Mouse (Mus musculus) kidney, postnatal 14 days (tissue): Measurements from ENCODE around the gene Htt.

Experiments
- DNase-seq: peaks from one replicate; pipeline ENCODE4 v3.0.0; 2022; ENCODE audit warnings: mixed read lengths

Htt gene

DNA sequence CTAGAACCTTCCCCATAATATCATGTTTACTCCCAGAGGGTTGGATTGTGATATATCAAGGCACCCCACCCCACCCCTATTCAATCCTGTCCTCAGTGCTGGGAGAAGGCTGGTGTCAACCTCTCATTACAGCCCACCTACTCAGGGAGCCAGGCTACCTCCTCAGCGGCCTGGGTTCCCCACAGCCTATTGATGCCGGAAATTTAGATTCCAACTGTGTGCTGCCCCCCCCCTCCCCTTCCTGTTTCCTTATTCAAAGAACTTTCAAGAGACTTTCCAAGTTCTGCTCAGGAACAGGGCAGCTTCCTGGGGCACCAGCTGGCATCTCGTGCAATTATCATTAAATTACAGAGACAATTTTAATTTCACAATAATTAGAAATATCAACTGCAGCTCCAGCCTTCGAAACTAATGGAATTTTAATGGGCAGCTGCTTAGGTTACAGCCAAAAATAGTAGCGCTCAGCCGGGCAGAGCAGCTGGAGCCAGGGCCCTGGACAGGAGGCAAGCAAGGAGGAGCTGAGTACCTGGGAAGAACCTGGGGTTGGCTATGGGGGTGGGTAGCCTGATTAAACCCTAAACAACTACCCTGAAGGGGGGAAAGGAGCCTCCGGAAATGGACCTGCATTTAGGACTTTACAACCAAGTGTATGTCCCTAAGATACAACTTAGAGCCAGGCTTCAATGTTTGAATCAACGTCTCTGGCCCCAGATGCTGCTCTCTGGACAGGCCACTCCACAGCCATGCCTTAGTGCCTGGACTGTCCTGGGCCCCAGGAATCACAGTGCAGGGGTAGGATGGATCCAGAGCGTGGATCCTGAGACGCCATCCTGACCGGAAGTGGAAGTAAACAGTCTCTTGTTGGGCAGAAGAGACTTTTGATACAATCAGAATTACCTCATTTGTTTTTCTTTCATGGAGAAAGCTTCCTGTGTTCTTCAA lies 170.2 kb downstream of the Htt start:
- no peak for DNase-seq

DNA sequence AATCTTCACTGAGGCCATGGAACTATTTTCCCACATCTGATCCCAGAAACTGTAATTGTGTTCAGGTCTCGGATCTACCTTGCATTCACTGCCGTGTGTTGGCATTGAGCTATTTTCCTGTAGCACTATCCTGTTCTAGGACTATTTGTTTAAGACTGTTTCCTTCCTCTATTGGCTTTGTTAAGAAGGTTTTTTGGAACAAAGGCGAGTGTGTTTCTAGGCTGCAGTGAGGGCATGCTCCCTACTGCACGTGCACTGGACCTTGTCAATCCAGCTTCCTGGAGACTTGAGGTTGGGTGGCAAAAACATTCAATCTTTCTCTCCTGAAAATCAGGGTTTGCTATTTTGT lies 170.9 kb downstream of the Htt start:
- DNase-seq = no peak

DNA sequence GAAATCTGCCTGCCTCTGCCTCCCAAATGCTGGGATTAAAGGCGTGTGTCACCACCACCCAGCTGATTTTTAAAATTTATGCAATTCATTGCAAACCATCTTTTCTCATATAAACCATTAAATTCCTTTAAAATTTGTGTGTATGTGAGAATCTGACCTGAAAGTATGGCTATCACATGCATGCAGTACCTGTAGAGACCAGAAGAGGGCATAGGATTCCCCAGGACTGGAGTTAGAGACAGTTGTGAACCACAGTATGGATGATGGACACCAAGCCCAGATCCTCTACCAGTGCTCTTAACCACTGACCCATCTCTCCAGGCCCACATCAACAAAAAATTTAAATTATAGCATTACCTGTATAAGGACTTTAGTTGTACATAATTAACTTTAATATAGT lies 171.9 kb downstream of the Htt start:
- DNase-seq = no peak

DNA sequence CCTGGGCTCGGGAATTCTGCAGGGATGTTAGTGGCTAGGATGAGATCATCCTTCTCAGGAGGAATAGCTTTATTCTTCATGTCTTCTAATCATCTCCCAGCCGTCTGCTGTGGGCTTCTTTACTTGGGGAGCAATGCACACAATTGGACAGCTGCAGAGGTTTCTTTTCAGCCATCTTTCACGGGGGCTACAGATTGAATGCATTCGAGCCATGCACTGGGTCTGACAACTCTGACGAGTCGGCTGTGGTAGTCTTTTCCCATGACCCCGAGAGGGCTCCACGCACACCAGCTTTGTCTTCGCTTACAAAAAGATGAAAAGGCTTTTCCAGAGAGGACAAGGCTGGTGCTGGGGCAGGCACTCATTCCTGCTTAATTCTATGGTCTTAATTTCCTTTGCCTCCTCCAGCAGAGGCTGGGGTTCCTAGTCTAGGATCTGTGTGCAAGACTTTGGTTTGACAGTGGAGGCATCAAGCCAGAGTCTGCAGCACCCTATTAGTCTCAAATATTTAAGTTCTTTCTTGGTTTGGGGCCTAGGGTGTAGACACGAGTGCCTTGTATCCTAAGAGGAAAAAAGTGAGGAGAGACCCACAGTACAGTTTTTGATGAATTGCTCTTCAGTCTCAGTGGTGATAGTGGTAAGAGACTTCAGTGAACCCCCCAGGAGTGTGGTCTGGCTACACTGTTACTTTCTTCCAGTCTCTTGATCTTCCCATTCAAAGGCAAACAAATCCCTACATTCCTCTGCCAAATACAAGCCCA lies 180.3 kb downstream of the Htt start:
- no peak for DNase-seq

DNA sequence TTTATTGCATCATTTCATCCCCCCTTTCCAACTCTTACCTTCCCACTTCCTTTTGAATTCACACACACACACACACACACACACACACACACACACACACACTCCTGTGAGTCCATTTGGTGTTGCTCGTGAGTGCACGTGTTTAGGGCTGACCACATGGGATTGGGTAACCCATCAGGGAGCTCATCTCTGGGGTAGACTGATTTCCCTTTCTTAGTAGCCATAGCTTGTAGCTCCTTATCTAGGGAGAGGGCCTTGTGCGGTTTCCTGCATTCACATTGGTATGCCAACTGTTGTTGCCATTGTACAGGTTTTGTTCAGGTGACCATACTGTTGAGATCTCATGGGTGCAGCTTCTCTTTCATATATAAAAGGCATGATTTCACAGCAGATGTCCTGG lies 181.9 kb downstream of the Htt start:
- no peak for DNase-seq

DNA sequence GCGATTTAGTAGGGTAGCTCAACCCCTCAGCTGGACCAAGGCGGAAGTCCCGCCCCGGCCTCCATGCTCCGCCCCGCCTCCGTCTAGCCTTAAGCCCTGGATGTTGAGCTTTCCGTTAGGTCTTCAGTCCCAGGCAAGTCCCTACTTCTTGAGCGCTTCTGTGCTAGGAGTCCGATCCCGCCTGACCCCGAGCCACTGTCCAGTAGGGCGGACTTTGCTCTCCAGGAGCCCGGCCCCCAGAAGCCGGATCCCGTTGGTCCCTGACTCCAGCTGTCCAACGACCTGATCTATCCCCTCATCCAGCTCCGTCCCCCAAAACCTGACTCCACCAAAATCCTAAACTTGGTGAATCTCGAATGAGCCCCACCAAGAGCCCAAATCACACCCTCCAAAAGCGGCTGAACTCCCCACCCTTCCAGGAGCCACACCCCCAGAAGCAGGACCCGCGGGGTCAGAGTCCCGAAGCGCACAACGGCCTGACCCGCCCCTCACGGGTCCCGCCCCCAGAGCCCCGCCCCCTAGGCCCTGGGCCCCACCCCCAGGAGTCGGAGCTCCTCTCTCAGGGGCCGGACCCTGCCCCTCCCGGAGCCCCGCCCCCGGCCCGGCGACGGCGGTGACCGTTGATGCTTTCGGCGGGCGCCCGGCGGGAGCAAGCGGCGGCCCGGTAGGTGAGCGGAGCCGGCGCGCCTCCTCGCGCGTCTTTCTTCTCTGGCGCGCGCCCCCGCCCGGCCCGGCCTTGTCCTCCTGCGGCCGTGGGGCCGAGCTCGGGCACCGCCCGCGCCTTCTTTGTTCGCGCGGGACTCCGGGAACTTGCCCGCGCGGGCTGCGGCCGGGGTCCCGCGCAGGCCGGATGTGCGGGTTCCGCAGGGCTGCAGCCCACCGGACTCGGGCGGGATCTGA lies 187.6 kb downstream of the Htt start, which contains the start of gene Rgs12:
TSS of gene Rgs12 (plus strand) at position 585 of the 900 bp plus-strand sequence.
- peak; percentile 94 for DNase-seq

DNA sequence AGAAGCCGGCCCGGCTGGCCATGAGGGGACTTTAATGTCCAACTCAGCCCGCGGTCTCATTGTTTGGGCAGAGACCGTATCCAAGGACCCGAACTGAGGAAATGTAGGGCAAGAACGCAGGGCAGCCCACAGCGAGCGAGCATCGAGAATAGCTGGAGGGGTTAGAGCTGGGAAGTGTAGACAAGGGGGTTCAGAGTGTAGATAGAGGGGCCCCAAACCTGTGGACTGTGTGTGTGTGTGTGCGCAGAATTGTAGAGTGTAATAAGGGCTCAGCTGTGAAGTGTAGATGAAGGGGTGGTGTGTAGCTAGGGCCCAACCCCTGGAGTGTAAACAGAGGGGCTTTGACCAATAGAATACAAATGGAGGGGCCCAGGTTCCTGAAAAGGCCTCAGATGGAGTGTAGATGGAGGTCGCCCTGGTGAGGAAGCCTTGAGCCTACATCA lies 188.2 kb downstream of the Htt start:
- no peak for DNase-seq

DNA sequence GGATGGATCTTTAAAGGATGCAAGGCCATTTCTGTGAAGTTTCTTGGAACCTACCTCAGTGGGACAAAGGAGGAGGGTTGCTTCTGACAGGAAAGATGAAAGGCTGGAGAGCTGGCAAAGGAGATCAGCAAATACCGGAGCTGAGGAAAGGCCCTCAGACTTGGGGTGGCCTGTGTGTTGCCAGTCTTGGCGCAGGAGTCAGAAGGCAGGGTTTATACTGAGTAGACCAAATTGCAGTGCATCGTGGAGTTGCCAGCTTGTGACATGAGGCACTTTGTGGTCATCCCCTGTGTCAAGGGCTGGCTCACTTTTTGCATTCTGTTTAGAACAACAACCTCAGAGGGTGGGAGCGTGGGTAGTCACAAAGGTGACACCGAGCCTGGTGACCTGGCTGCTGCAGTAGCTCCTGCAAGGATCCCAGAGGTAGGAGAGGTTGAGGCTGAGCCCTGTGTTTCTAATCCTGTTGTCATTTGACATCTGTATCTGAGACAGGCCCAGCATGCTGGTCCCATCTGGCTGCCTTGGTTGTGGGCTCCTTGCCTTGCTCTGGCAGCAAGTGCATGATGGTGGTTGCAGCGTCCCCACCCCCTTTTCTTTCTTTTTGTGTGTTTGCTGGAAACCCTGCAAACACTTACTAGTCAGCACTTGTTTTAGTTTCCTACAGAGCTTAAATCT lies 189.1 kb downstream of the Htt start:
- no peak for DNase-seq

DNA sequence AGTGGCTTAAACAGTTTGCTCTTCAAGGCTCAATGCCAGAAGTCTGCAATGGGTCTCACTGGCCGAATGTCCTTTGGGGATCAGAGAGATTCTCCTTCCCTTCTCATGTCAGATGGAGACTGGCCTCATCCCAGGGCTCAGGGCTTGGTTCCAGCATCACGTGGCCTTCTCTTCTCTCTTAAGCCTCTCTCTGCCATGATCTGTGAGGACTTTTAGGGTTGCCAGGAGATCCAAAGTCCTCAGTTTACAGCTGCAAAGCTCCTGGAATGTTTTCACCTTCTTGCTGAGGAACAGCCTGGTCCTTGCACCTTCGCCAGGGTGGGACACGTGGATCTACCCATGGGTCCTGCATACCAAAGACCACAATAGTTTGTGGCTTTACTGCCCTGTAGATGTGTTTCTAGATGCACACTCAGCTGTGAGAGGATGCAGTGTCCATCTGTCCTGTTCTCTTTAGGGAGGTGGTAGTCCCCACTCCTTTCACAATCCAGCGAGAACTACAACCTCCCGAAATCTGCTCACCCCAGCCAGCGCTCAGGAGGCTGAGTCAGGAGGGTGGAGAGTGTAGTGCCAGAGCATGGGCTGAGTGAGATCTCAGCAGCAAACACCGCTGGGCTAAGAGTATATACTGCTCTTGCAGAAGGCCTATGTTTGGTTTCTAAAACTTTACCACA lies 189.8 kb downstream of the Htt start:
- no peak for DNase-seq

DNA sequence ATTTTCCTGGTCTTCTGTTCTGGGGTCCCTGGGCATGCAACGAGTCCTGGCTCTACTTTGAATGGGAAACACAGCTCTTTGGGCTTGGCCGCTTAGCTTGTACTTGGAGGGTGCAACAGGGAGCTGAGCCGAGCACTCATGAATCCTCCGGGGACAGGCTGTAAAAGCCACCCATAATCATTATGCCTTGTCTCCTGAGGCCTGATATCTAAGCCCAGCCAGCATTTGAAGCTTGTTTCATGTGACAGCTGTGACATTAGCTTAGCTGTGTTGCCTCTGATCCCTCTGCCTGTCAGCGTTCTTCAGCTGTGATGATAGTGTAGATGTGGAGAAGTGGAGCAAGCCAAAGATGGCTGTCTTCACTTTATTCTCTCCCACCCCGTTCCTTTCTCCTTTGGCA lies 193.0 kb downstream of the Htt start:
- DNase-seq = no peak

DNA sequence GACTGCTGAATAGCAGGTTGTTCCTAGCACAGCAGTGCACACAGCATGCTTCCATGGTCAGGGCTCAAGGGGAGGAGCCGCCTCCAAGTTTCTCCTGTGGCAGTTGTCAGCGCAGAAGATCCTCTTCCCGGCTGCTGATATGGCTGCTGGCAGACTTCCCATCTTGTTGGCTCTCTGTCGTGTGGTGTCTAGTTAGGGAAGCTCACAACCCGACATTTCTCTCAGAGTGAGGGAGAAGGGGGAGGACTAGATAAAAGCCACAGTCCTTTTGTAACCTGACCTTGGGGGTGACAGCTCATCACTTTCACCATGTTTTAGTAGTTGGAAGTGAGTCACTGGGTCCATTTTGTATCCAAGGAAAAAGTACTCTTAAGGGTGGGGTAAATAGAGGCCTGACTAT lies 194.1 kb downstream of the Htt start:
- peak; percentile 54 for DNase-seq

DNA sequence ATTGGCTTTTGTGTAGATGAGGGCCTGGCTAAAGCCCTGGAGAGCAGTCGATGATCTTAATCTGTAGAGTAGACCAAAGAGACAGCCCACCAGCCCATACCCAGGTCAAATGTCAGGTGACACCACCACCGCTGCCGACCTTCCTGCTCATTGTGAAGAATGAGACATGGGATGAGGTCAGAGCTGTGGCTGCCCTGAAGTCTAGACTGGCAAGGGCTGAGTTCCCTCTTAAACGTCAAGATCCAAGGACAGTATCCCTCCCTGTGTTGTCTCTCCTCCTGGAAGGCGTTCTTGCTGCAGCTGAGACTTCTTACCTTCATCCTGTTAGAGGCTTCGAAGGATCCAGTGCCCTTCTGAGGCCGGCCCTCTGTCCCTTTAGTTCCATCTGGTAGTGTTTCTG lies 194.6 kb downstream of the Htt start:
- no peak for DNase-seq

DNA sequence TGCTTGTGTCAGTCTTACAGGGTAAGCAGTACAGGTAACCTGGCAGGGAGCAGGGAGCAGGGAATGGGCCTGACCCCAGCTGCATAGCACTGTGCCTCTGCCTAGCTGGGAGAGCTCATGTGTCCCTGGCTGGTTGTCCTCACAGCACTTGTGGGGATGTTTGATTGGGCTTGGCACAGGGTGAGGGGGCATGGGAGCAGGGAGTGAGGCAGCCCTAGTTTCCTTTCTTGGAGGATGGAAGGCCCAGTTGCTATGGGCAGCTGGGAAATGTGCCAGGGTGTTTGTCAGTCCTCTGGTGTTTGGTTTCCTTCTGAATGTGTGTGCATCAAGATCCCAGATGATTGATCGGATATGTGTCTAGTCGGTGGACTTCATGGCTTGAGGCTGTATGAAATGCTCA lies 195.5 kb downstream of the Htt start:
- DNase-seq = no peak

DNA sequence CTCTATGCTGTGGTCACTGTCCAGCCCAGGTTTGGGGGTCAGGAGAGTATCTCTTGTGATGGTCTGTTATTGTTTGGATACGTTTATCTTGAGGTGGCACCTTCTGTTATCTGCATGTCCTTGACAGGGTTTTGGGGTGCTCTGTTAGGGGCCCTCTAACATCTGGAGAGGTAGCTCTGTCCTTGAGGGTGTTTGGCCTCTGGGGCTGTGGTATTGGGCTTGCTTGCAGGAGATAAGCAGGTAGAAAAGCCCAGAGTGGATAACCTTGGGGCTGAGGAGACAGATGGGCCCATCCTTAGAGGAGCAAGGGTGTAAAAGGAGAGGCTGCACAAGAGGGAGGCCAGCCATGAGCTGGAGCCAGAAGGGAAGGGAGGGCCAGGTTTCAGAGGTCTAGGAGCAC lies 198.5 kb downstream of the Htt start:
- DNase-seq = no peak
